Mouse (Mus musculus): ENCODE data around the gene Peli2.
"Not testable (repeated sequence)": the region's sequence is repeated elsewhere in the genome, so short reads cannot be mapped to it uniquely, and the experiment has no call there.

The Peli2 gene

DNA sequence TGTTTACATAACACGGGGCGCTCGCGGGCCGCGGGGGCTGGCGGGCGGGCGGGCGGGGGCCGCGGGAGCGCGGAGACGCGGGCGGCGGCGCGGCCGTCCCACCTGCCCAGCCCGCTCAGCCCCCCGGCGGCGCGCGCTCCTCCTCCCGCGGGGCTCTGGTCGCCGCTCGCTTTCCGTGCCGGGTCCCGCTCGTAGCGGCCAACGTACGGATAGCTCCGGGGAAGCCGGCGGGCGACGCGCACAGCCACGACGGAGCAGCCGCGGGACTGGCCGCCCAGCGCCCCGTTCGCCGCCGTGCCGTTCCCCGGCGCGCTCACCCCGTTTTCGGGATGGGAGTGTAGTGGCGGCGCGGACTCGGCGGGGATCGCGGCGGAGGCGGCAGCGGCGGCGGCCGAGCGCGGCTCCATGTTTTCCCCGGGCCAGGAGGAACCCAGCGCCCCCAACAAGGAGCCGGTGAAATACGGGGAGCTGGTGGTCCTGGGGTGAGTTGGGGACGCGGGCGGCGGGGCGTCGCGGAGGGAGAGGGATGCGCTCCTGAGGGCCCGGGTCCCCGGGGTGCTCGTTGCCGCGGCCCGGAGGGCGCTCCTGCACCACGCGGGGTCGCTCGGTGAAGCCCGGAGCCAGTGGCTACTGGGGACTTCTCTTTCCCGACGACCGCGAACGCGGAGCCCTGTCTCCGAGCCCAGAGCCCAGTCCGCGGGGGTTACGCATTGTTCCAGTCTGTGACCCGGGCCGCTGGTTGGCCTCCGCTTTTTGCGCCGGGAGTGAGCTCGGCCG, at the start of gene Peli2:
Gene Peli2, plus strand, starts transcription at position 72 of the 777 bp plus-strand sequence.
- DNase-seq (ENCODE audit: low spot score in 2 of 2), result peak in 1 of 2 experiments; percentile 13

DNA sequence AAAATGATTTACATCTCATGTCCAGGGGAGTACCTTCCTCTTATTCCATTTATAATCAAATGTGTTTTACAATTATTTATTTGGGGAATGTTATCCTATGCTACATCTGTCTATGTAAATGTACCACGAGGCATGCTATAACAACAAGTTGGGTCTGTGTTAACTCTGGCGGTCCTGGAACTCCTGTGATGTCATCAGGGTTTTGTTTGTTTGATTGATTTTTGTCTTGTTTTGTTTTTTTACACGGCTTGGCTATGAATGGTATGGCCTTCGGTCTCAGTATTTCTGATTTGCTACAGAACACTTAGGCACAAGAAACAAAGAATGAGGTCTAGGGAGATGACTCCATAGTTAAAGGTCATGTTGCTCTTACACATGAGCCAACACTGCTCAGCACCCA, 48.5 kb upstream of the Peli2 start:
- no peak for DNase-seq (ENCODE audit: low spot score in 2 of 2)

DNA sequence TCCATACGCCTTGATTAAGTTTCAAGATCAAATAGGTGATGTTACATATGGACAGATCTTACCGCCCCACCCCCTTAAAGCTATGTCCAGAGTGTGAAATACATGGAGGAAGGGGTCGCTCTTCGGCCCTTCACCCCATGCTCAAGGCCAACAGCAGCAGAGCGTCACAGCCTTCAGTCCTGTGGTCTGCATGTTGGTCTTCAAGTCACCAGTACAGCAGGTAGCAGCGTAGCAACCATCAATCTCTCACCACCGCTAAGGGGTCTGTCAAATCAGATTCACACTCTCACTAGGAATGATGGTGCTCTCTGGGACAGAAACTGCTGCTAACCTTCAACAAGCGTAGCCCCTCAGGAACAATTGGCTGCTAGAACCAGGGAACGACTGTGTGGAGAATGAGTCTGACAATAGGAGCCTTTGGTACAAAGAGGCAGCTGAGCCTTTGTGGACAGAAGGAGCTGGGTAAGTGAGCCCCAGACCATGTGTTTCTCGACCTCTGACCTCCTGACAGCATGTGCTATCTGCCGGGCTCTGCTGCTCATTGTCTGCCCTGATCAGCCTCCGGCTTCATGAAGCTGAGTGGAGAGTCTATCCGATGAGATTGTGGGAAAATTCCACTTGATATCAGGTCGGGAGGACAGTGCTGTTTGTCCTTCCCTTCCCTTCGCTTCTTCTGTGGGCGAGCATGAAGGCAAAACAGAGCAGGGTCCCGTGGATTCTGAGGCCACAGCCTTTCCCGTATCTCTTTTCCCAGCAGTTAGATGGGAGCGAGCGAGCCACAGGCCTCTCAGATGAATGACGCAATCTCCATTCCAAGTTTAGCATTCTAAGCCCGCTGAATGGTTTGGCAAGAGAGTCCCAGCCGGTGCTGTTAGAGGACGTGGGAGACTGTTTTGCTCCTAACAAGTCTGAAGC, 47.1 kb upstream of the Peli2 start:
- DNase-seq (ENCODE audit: low spot score in 2 of 2), result no peak

DNA sequence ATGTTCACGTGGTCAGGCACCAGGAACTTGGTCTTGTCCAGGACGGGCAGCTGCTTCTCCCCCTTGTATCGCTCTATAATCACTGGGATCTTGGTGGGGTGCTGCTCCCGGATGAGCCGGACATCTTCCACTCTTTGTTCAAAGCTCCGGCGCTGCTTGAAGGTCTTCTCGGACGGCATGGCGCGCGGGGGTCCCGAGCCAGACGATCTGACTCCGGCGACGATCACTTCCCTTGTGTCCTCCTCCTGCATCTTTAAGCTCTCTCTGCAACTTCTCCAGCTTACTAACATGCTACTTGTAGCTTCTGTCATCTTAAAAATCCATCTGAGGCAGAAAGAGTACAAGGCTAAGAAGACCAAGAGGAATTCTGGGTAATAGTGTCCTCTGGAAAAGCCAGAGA, 41.0 kb upstream of the Peli2 start:
- DNase-seq (ENCODE audit: low spot score in 2 of 2), result not testable (repeated sequence)

DNA sequence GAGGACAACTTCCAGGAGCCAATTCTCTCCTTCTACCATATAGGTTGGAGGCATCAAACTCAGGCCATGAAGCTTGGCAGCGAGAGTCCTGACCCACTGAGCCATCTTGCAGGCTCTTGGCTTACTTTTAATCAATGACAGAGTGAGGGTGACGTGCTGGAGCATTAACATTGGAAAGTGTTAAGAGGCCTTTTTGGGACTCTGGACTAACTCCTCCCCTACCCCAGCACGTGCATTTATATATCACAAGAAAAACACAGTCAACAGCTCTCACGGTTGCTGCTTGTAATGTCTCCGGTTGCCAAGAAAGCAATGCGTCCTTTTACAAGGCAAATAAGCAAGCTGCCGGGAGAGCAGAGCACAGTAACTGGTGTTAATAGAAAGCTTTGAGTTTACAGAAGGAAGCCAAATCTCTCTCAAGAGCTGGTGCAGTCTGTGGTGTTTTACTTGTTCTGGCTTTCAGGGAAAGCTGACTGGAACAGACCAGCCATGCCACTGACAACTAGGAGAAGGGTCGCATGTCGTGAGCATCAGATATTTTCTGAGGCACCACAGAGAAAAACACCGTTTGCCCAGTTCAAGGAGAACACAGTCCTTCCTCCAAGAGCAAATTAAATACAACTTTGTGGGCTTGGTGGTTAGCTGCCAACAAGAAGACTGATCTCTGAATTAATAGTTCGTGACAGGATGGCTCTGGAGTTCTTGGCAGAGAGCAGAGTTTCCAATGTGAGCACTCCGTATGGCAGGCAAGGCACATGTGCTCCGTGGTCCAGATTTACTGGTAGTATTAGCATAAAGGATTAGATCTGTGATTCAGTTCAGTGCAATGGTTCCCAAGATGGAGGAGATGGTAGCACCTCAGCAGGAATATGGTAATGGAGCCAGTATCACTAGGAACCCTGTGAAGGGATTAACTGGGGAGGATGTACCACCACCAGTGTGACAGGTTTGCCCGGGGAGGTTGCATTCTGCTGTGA, 36.5 kb upstream of the Peli2 start:
- no peak for DNase-seq (ENCODE audit: low spot score in 2 of 2)

DNA sequence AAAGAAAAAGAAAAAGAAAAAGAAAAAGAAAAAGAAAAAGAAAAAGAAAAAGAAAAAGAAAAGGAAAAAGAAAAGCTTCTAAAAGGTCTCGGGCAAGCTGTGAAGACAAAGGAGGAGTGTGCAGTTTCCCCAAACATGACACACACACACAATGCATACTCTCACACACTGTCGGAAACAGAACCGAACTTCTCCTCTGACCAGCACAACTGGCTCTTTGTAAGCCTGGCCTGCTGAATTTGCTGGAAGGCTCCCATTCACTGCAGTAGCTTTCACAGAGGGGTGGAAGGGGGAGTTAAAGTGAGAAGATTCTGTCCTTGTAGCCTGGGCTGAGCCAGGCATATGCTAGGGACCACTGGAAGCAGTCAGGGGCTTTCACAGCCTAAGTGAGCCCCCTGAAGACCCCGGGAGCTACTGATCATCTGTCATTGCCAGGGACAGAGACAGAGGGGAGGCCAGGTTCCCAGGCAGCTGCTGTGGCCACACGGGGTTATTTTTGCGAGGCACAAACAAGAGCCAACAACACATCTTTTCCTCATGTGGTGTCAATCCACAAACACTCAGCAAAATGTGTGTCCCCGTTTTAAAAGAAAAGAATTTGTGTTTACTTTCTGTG, 33.8 kb upstream of the Peli2 start:
- no peak for DNase-seq (ENCODE audit: low spot score in 2 of 2)

DNA sequence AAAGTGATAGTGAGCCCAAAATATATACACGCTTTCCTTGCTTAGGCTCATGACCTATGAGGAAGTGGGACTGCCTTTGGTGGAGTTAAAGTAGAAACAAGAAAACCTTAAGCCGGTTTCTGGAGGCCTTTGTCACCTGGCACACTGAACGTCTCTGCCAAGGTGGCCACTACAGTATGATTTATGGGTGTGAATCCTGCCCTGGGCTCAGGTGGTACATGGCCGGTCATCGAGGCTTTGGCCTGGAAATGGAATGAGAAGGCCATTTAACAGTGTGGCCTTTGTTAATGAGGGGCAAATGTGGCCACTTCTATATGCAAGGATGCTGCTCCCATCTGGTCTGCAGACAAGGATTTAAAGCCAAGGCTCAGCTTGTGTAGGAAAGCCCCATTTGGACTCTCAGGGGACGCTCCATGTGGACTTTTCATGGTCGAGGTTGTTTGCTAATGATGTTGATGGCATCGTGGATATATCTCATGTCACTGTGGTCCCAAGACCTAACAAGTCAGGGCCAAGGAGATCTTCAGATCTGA, 33.3 kb upstream of the Peli2 start:
- DNase-seq (ENCODE audit: low spot score in 2 of 2), result no peak

DNA sequence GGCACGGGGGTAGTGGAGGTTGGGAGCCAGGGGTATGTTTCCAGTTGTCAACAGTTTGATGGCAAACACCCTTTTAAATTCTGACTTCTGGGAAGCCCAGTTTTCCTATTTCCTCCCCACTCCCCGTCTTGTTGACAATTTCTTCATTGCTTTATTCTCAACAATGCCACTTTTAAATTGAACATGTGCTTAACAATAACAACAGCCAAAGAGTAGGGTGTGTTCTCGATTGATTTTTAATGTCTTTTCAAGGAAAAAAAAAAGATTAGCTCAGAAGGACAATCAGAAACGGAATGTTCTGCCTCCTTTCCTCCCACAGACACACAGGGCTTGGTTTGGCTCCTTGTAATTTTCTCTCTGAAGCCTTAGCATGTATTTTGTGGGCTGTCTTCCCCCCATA, 30.2 kb upstream of the Peli2 start:
- DNase-seq (ENCODE audit: low spot score in 2 of 2), result no peak

DNA sequence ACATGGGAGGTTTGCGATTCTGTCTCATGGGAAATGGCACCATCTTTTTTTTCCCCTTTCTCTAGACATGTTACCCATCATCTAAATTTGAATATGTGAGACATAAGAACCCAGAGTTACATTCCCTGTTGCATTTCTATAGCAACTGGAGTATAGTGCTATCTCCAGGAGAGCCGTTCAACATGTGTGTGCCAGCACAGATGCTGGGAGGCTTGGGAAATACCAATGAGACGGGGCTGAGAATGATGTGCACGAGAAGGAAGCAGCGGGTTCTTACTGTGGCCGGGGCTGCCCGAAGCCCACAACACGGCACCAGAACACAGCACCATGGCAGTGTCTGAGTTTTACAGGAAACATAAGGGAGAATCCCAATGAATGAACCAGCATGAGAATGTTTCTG, 29.5 kb upstream of the Peli2 start:
- no peak for DNase-seq (ENCODE audit: low spot score in 2 of 2)

DNA sequence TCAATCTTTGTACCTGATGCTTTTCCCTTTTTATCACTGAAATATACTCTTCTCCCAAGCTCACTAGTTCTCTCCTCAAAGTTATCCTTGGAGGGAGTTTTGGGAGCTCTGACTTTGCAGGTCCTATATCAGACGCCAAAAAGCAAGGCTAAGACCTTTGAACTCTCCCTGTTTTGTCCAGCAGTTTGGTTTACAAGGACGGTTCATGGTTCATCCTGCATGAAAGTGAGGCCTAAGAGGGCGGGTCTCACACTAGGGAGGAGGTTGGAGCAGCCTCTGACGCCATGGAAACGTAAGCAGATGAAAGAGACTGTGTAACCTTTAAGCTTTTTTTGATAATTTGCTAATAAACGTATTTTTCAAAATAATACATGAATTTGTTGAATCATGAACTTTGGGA, 22.4 kb upstream of the Peli2 start:
- DNase-seq (ENCODE audit: low spot score in 2 of 2), result no peak

DNA sequence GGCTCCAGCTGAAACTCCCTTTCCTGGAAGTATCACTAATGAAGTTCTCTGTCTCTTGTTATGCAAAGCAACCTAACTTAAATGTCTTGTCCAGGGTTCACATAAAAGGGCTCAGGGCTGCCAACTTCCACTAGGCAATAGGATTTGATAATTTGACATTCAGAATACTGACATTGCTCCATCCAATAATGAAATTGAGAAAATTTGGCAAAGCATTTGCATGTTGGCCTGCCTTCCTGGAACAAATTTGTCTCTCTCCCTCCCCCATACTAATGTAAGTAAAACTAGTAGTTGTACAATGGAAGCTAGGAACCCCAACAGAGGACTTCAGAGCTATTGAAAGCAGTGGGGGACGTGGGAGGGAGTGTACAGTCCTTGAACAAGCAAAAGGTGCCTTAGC, 21.3 kb upstream of the Peli2 start:
- no peak for DNase-seq (ENCODE audit: low spot score in 2 of 2)

DNA sequence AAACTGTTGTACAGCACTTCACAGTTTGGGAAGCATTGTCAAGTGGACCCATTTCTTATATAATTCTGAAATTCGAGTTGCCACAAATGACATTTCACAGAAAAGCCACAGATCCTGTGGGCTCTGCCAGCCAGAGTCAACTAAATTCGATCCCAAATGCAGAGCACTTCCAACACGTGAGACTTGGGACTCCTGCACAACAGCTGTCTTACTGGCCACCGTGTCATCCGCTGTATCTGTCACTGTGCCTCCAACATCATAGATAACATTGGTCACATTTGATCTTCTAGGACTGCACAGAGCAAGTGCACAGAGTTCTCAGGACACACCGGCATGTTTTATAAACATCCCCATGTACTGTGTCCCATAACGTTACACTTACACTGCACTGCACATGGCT, 14.2 kb upstream of the Peli2 start:
- DNase-seq (ENCODE audit: low spot score in 2 of 2), result no peak

DNA sequence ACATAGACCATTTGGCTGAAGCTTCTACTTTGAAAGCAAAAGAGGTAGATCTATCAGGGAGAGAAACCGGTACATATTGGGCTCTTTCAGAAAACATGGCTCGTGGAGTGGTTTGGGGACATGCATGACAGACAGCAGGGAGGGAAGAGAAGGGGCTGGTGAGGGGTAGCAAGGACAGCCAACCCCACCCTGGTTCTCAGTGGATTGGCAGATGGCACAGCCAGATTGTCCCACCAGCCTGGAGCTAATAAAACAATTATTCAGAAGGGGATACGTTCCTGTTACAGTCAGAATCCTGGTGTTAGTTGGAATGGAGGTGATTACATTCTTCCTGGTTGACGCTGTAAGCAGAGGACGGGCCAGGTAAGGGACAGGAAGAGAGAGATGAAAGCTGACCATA, 2.6 kb upstream of the Peli2 start:
- no peak for DNase-seq (ENCODE audit: low spot score in 2 of 2)

DNA sequence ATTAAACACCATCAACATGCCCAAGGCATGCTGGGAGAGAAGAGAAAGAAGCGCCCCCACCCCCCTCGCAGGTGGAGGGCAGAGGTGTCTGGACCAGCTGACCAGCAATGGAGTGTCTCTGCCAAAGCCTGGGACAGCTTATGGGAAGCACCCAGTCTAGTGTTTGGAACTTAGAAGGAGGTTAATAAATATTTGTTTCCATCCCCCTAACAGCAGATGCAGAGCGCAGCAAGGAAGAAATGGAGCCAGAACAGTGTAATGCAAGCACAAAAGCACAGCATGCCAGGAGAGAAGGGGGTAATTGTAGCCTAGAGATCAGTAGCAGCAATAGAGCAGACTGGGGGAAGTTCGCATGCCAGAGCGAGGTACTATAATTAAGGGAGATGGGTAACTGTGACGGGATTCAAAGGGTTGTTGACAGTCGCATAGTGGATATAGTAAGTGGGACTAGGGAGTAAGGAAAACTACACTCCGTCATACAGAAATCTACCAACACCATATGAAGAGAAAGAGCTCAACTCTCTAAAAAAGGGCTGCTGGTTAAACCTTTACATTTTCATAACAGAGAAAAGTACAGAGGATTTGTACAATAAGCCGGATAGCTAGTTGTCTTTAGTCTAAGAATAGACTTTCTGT, 1.5 kb upstream of the Peli2 start:
- DNase-seq (ENCODE audit: low spot score in 2 of 2), result no peak

DNA sequence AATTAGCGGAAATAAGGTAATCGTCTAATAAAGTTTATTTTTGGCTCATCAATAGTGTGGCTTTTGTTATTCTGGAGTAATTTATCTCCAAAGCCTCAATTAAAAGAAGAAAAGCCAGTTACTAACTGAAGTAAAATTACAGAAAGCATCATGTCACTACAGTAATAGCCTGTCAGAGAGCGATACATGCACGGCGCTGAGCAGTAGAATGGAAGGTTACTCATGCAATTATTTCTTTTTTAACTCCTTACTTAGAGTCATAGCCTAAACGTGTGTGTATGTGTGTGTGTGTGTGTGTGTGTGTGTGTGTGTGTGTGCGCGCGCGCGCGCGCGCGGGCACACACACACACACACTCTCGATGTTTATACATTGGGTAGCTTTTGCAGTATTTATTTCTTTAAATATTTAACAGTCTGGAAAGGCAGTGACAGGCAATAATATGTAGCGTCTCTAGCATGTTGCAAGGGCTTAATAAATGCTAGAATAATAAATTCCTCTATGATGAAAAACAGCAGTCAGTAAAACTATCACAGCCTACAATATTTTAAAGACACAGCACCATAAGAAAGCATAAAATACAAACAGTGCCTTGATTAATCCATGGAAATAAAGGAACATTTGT, 864 bp upstream of the Peli2 start:
- DNase-seq (ENCODE audit: low spot score in 2 of 2), result no peak

DNA sequence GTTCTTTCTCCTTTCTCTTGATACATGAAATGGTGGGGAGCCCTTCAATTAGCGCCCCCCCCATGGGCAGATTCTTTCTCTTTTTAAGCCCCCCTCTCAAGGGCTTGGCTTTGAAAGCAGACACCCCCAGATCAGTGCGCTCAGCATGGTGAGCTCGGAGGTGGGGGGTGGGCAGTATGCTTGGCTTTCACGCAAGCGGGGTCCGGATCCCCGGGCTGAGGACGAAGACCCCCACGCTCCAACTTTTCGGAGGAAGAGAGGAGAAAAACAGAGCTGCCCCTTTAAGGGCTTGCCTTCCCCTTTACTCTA, 226 bp upstream of the Peli2 start:
- no peak for DNase-seq (ENCODE audit: low spot score in 2 of 2)

DNA sequence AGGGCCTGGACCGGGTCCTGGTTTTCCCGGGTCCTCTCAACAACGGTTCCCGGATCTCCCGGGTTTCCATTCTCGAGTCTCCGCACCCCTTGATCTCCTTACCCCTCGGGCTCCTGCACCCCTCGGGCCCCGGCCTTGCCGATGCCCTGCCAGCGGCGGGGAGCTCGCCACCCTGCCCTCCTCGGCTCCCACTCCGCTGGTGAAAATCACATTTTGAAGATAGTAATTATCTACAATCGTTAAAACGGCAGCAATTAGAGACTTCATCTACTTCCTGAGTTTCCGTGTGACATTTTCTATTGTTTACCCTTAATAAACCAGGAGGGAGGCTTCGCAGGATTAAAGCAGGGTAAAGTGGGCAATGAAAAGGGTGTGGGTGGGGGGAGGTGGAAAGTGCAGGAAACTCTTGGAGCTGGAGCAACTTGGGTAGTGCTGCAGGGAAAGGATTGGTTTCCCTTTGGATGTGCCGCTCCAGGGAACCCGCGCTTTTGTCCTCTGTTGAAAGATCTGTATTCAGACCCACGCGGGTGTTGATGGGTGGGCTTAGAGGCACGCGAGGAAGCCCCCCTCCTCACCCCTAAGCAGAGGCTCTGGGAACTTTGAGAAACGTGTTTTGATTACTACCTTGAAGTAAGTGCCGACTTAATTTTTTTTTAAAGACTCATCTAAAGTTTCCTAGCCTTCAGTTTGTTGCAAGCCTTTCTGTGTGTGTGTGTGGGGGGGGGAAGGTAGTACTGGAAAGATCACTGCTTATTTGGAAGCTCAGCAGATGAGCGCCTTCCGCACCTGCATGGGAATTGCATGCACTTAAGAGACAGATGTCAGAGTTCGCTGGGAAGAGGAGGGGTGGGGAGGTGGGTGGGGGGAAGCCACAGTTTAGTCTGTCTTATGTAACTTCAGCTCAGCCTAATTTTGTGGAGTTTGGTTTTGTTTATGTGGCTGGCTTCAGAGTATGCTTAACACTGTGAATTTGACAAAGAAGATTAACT, 1.2 kb downstream of the Peli2 start:
- DNase-seq (ENCODE audit: low spot score in 2 of 2), result no peak

DNA sequence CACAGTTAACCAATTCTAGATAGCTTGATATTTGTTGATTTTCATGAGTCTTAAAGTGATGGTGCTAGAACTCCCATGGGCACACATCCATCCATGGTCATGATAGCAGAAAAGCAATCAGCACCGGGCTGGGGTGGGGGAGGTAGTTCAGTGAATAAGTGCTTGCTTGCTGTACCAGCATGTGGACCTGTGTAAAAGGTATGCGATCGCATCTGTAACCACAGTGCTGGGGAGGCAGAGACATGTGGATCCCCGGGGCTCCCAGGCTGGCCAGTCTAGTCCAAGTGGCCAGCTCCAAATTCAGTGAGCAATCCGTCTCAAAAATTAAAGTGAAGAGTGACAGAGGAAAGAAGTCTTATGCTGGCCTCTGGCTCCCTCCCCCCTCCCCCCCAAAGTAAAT, 3.4 kb downstream of the Peli2 start:
- DNase-seq (ENCODE audit: low spot score in 2 of 2), result no peak

DNA sequence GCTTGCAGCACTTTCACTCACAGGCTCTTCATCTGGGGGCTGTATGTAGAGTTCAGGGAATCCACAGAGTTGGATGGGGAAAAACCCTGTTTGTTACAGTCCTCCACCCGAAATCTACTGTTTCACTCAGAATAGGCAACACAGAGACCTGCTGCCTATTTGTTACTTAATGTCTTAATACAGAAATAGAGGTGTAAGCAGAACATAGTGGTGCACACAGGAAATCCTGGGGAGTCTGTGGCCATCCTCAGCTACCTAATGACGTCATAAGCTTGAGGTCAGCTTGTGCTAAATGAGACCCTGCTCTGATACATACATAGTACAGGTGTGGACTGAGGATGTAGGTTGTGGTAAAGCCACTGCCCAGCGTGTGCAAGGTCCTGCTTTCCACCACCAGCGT, 4.2 kb downstream of the Peli2 start:
- DNase-seq (ENCODE audit: low spot score in 2 of 2), result no peak

Measured in spleen, postnatal 14 days (tissue).